In genomic region chr14:19919789-19920188, GRCm38 (mm10) we compare ENCODE assay signal across 10 mouse cellular contexts. TPM values are rescaled to one million over a fixed set of nuclear protein-coding genes. Genes with fewer than 3 reads are reported as not detected.
DNase-seq lines count a peak whose midpoint lies in the region; ATAC-seq lines count a peak whose summit lies in the region.
"Had no signal": no experiment of that assay in that cellular context is flagged by ENCODE, and none has a peak within 500 bp of the region (broad histone marks: within the 10 kb centered on the region; RNA-seq: fewer than 3 reads in every experiment).

No protein-coding gene starts in this region.

- H3K36me3 ChIP-seq in neural tube, embryonic 11.5 days (ENCODE audit: control insufficient read depth, insufficient read depth, low read length) = no peaks in the 10 kb centered on the region
- H3K36me3 ChIP-seq in hindbrain, embryonic 10.5 days = peaks cover 41% of the 10 kb centered on the region

- no peaks in the 10 kb centered on the region for H3K9me3 ChIP-seq in neural tube, embryonic 11.5 days (ENCODE audit: control insufficient read depth, low read length)
- peaks cover 8% of the 10 kb centered on the region for H3K9me3 ChIP-seq in hindbrain, embryonic 10.5 days

- 0 out of 2 replicates have a peak overlapping the region, but pooled peaks have one; percentile 19 for H3K9ac ChIP-seq in neural tube, embryonic 11.5 days (ENCODE audit: low read length)

- peaks cover 8% of the 10 kb centered on the region for H3K4me1 ChIP-seq in neural tube, embryonic 11.5 days (ENCODE audit: control insufficient read depth, insufficient read depth, low read length)
- H3K4me1 ChIP-seq in hindbrain, embryonic 10.5 days (replicated peaks) = peaks cover 39% of the 10 kb centered on the region

- no peak overlapping the region for H3K4me2 ChIP-seq in neural tube, embryonic 11.5 days (ENCODE audit: low read depth)

- DNase-seq in neural tube, embryonic 11.5 days (ENCODE audit: low spot score) = no peak
- DNase-seq in neural tube, embryonic 10.5 days (ENCODE audit: extremely low spot score, low spot score) = no peak
- DNase-seq in hindbrain, embryonic 10.5 days (ENCODE audit: low spot score) = no peak
- peak; percentile 31 for DNase-seq in mesoderm, embryonic 11.5 days (ENCODE audit: low read depth, low spot score)
- no peak for DNase-seq in right cerebral cortex, postnatal 25 days
- no peak for DNase-seq in cerebellum, postnatal 14 days
- no peak for DNase-seq in urinary bladder, postnatal 25 days (ENCODE audit: low spot score)
- DNase-seq: kidney, adult 2 months had no signal

- 37% methylated on average over 7 of the region's 7 CpGs for WGBS in neural tube, embryonic 11.5 days
- 73% methylated on average over 7 of the region's 7 CpGs for WGBS in hindbrain, embryonic 10.5 days

- no peak overlapping the region for H3K4me3 ChIP-seq in neural tube, embryonic 11.5 days (ENCODE audit: low read depth, low read length)
- H3K4me3 ChIP-seq in hindbrain, embryonic 10.5 days = no peak overlapping the region

- H3K27ac ChIP-seq in neural tube, embryonic 11.5 days (ENCODE audit: low read depth, low read length) = peak overlapping the region; percentile 80
- peak overlapping the region; percentile 85 for H3K27ac ChIP-seq in hindbrain, embryonic 10.5 days

- H3K27me3 ChIP-seq in neural tube, embryonic 11.5 days (ENCODE audit: control insufficient read depth, insufficient read depth, low read length) = no peaks in the 10 kb centered on the region
- H3K27me3 ChIP-seq in hindbrain, embryonic 10.5 days (ENCODE audit: insufficient read depth, poor library complexity, severe bottlenecking) = no peaks in the 10 kb centered on the region
- H3K27me3 ChIP-seq: CH12.LX had no signal

- peak; percentile 70 for ATAC-seq in neural tube, embryonic 11.5 days (ENCODE audit: insufficient read depth, low FRiP score, low TSS enrichment)
- ATAC-seq: lung, postnatal 0 days had no signal

RNA-seq across cellular contexts. Expression of gene Gng2, which starts 57.6 kb away (rescaled TPM):
- polyA plus RNA-seq in neural tube, embryonic 11.5 days (2014; fragmentation: Nextera tagmentation; extraction: Ambion mirVana) = 161 and 175 TPM in 2 replicates
- 105 and 141 TPM in 2 replicates for polyA plus RNA-seq in hindbrain, embryonic 10.5 days (2016; fragmentation: Nextera tagmentation; extraction: Ambion mirVana)
